Comparison of ENCODE assay signal across 15 mouse cellular contexts in the genomic region with DNA sequence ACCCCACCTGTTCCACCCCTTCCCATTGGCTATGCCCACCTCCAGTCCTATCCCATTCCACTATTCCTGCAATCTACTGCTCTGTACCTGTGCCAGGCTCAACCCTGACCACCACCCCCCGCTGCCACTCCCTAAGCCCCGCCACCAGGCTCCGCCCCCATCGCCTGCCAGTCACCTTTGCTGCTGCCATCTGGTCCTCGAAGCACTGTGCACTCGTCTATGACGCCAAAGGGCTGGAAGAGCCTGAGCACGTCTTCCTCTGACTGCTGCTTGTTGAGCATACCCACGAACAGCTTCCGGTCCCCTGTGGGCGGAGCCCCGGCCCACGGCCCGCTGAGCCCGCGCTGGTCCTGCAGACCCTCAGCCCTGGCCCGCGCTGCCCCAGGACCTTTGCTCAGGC. TPM values are rescaled to one million over a fixed set of nuclear protein-coding genes. Genes with fewer than 3 reads are reported as not detected.
DNase-seq lines count a peak whose midpoint lies in the region; TF ChIP-seq lines count a peak whose summit lies in the region.
"Had no signal": no experiment of that assay in that cellular context is flagged by ENCODE, and none has a peak within 500 bp of the region (broad histone marks: within the 10 kb centered on the region; RNA-seq: fewer than 3 reads in every experiment).

No protein-coding gene starts in this region.

- H3K79me2 ChIP-seq in heart, adult 2 months (replicated peaks; ENCODE audit: control insufficient read depth, insufficient read depth, low read length) = no peaks in the 10 kb centered on the region

- no peak for TF ChIP-seq CTCF in left cerebral cortex, adult 2 months (IDR thresholded peaks at IDR 0.05)
- no peak for TF ChIP-seq CTCF in heart, adult 2 months (IDR thresholded peaks at IDR 0.05)

- peak in 1 of 2 experiments; percentile 60 for DNase-seq in left cerebral cortex, adult 2 months (ENCODE audit: extremely low spot score in 1 of 2, low spot score in 2 of 2)
- no peak for DNase-seq in left cerebral cortex, postnatal 4 days
- peak; percentile 77 for DNase-seq in CD4-positive helper T cell, adult 2 months (ENCODE audit: low read depth, low spot score)
- peak; percentile 27 to 31 for DNase-seq in CD8-positive naive resting alpha-beta T cell, adult 2 months (ENCODE audit: low read depth in 2 of 2, low spot score in 2 of 2)
- DNase-seq in naive thymus-derived CD4-positive, alpha-beta T cell, adult 2 months (ENCODE audit: low read depth) = peak; percentile 72
- no peak for DNase-seq in heart, adult 2 months
- no peak for DNase-seq in gastrocnemius, postnatal 4 days (ENCODE audit: low spot score in 2 of 2)
- DNase-seq: cerebellum, adult 9-11 months; kidney, postnatal 36 days had no signal

- no peak overlapping the region for H3K4me3 ChIP-seq in left cerebral cortex, adult 2 months
- no peak overlapping the region for H3K4me3 ChIP-seq in heart, adult 2 months
- H3K4me3 ChIP-seq: embryonic facial prominence, embryonic 13.5 days; heart, embryonic 15.5 days; intestine, embryonic 15.5 days had no signal

- no peak for TF ChIP-seq POLR2A in heart, adult 2 months (IDR thresholded peaks at IDR 0.05; ENCODE audit: insufficient read depth, low read depth, low read length)

- intact Hi-C loops in left cerebral cortex, adult 2 months (cut with DNase I) = no loop called here
- intact Hi-C loops in left cerebral cortex, postnatal 4 days (cut with DNase I) = no loop called here
- intact Hi-C loops in heart, adult 2 months (cut with DNase I) = no loop called here

- H3K9ac ChIP-seq in heart, adult 2 months (ENCODE audit: low read depth, low read length) = no peak overlapping the region
- H3K9ac ChIP-seq: embryonic facial prominence, embryonic 13.5 days; heart, embryonic 15.5 days; intestine, embryonic 15.5 days; liver, embryonic 14.5 days had no signal

- no peak for TF ChIP-seq EP300 in heart, adult 2 months (IDR thresholded peaks at IDR 0.05; ENCODE audit: insufficient read depth, low read depth, low read length)

- H3K36me3 ChIP-seq in heart, adult 2 months (ENCODE audit: control insufficient read depth, insufficient read depth, low read length) = no peaks in the 10 kb centered on the region
- H3K36me3 ChIP-seq: embryonic facial prominence, embryonic 13.5 days; heart, embryonic 15.5 days; intestine, embryonic 15.5 days had no signal

- WGBS in heart, adult 2 months = 36% methylated on average over 18 of the region's 18 CpGs

- peaks cover 5% of the 10 kb centered on the region for H3K27me3 ChIP-seq in heart, adult 2 months (ENCODE audit: control insufficient read depth, insufficient read depth, low read length)

- no peaks in the 10 kb centered on the region for H3K4me1 ChIP-seq in heart, adult 2 months (ENCODE audit: control insufficient read depth, insufficient read depth, low read length)
- H3K4me1 ChIP-seq: heart, embryonic 15.5 days had no signal

- peak overlapping the region; percentile 90 for H3K27ac ChIP-seq in left cerebral cortex, adult 2 months
- no peak overlapping the region for H3K27ac ChIP-seq in heart, adult 2 months
- H3K27ac ChIP-seq: embryonic facial prominence, embryonic 13.5 days; heart, embryonic 15.5 days; intestine, embryonic 15.5 days; liver, embryonic 14.5 days had no signal

RNA-seq across cellular contexts. Expression of a gene that starts 12.1 kb away (rescaled TPM):
- total RNA-seq in left cerebral cortex, adult 2 months (2021) = 100 to 1,000 TPM; 284 to 288 TPM
- 100 to 1,000 TPM; 303 to 316 TPM for total RNA-seq in left cerebral cortex, postnatal 4 days (2021)
- total RNA-seq in heart, adult 2 months (2021) = under 1 TPM in 1 of 2 experiments, not detected in 1; 0.16 TPM
- polyA plus RNA-seq in heart, adult 2 months (2012; rRNA removed) = 0.39 and 0.73 TPM in 2 replicates
- under 1 TPM; 0.47 to 0.52 TPM for total RNA-seq in gastrocnemius, postnatal 4 days (2021)
- total RNA-seq: megakaryocyte progenitor cell, adult 5-6 weeks; neutrophil, adult 5-6 weeks had no signal

RNA-seq across cellular contexts. Expression of a gene that starts 15.0 kb away (rescaled TPM):
- total RNA-seq in left cerebral cortex, adult 2 months (2021) = 10 to 100 TPM; 93.4 to 94.9 TPM
- total RNA-seq in left cerebral cortex, postnatal 4 days (2021) = 10 to 100 TPM; 29.5 to 31.1 TPM
- total RNA-seq in heart, adult 2 months (2021) = 100 to 1,000 TPM in 1 of 2 experiments, 10 to 100 TPM in 1; 94.2 to 104 TPM
- 59.9 and 80.1 TPM in 2 replicates for polyA plus RNA-seq in heart, adult 2 months (2012; rRNA removed)
- total RNA-seq in gastrocnemius, postnatal 4 days (2021) = 100 to 1,000 TPM; 274 to 335 TPM

RNA-seq across cellular contexts. Expression of a gene that starts 25.7 kb away (rescaled TPM):
- 10 to 100 TPM; 78.3 to 80.8 TPM for total RNA-seq in left cerebral cortex, adult 2 months (2021)
- total RNA-seq in left cerebral cortex, postnatal 4 days (2021) = 100 to 1,000 TPM; 104 to 105 TPM
- 10 to 100 TPM; 68.6 to 74.2 TPM for total RNA-seq in heart, adult 2 months (2021)
- polyA plus RNA-seq in heart, adult 2 months (2012; rRNA removed) = 107 and 116 TPM in 2 replicates
- 10 to 100 TPM; 59.3 to 61.3 TPM for total RNA-seq in gastrocnemius, postnatal 4 days (2021)

RNA-seq across cellular contexts. Expression of a gene that starts 29.5 kb away (rescaled TPM):
- under 1 TPM; 0.56 to 0.70 TPM for total RNA-seq in left cerebral cortex, adult 2 months (2021)
- total RNA-seq in left cerebral cortex, postnatal 4 days (2021) = under 1 TPM; 0.14 to 0.66 TPM
- 1 to 10 TPM in 1 of 2 experiments, under 1 TPM in 1; 0.81 to 1.1 TPM for total RNA-seq in heart, adult 2 months (2021)
- polyA plus RNA-seq in heart, adult 2 months (2012; rRNA removed) = 2.0 and 3.1 TPM in 2 replicates
- total RNA-seq in gastrocnemius, postnatal 4 days (2021) = under 1 TPM; 0.37 to 0.54 TPM

RNA-seq across cellular contexts. Expression of a gene that starts 53.6 kb away (rescaled TPM):
- total RNA-seq in left cerebral cortex, adult 2 months (2021) = 1 to 10 TPM; 1.3 to 2.8 TPM
- total RNA-seq in left cerebral cortex, postnatal 4 days (2021) = 1 to 10 TPM; 1.1 to 1.6 TPM
- 1 to 10 TPM; 1.1 to 1.5 TPM for total RNA-seq in heart, adult 2 months (2021)
- polyA plus RNA-seq in heart, adult 2 months (2012; rRNA removed) = 1.1 and 1.2 TPM in 2 replicates
- total RNA-seq in gastrocnemius, postnatal 4 days (2021) = 1 to 10 TPM; 1.1 to 1.8 TPM

Comparison
In these comparisons a context has a peak if more than half of its experiments do, and no peak if none do; other contexts are left out.
1. DNase-seq: peak in CD4-positive helper T cell, adult 2 months (single experiment), CD8-positive naive resting alpha-beta T cell, adult 2 months (2 of 2) and naive thymus-derived CD4-positive, alpha-beta T cell, adult 2 months (single experiment); none in left cerebral cortex, postnatal 4 days (single experiment), heart, adult 2 months (0 of 2) and gastrocnemius, postnatal 4 days (0 of 2).
2. RNA of a gene that starts 12.1 kb away (total RNA-seq): 303 to 316 TPM in left cerebral cortex, postnatal 4 days and 284 to 288 TPM in left cerebral cortex, adult 2 months; 0.47 to 0.52 TPM in gastrocnemius, postnatal 4 days and 0.16 TPM in heart, adult 2 months; every median in the first group is over 100 times any median in the second.